8 mouse cellular contexts compared by ENCODE assay signal in genomic region chr16:31458229-31458918, GRCm38 (mm10). TPM values are rescaled to one million over a fixed set of nuclear protein-coding genes. Genes with fewer than 3 reads are reported as not detected.
DNase-seq lines count a peak whose midpoint lies in the region; ATAC-seq and TF ChIP-seq lines count a peak whose summit lies in the region.

No protein-coding gene starts in this region.

- H3K27me3 ChIP-seq in kidney, adult 2 months (replicated peaks; ENCODE audit: control insufficient read depth, insufficient read depth, low read length) = no peaks in the 10 kb centered on the region
- H3K27me3 ChIP-seq in limb, embryonic 13.5 days = peaks cover 3% of the 10 kb centered on the region; the same call in 1 of the 2 replicates
- no peaks in the 10 kb centered on the region for H3K27me3 ChIP-seq in midbrain, embryonic 14.5 days (ENCODE audit: control insufficient read depth, insufficient read depth, low read length)
- H3K27me3 ChIP-seq in spleen, adult 2 months (ENCODE audit: control insufficient read depth, insufficient read depth, low read length) = no peaks in the 10 kb centered on the region

- no peak for ATAC-seq in CD4-positive, CD25-positive, alpha-beta regulatory T cell, adult 4 months
- ATAC-seq in limb, embryonic 13.5 days (ENCODE audit: low FRiP score, low read depth) = peak; percentile 80
- ATAC-seq in midbrain, embryonic 14.5 days (ENCODE audit: low FRiP score, low TSS enrichment) = peak; percentile 82

- peak; percentile 81 for TF ChIP-seq CTCF in kidney, adult 2 months (conservative IDR thresholded peaks at IDR 0.05; ENCODE audit: insufficient read depth, insufficient read length, low read depth, low read length)
- TF ChIP-seq CTCF in spleen, adult 2 months (IDR thresholded peaks at IDR 0.05; ENCODE audit: extremely low read depth, insufficient read depth, insufficient read length, insufficient replicate concordance) = peak; percentile 92

- no peaks in the 10 kb centered on the region for H3K36me3 ChIP-seq in kidney, adult 2 months (ENCODE audit: control insufficient read depth, insufficient read depth, low read length)
- no peaks in the 10 kb centered on the region for H3K36me3 ChIP-seq in limb, embryonic 13.5 days
- peaks cover 33% of the 10 kb centered on the region for H3K36me3 ChIP-seq in midbrain, embryonic 14.5 days (ENCODE audit: control insufficient read depth, insufficient read depth, low read length)
- no peaks in the 10 kb centered on the region for H3K36me3 ChIP-seq in spleen, adult 2 months (ENCODE audit: control insufficient read depth, insufficient read depth, low read length)

- peak overlapping the region; percentile 74 for H3K9ac ChIP-seq in limb, embryonic 13.5 days
- H3K9ac ChIP-seq in midbrain, embryonic 14.5 days (replicated peaks; ENCODE audit: low read length) = peak overlapping the region; percentile 60

- peak overlapping the region; percentile 13; the same call in 1 of the 2 replicates for H3K4me3 ChIP-seq in kidney, adult 2 months (ENCODE audit: insufficient read depth, low read depth, low read length)
- peak overlapping the region; percentile 43 for H3K4me3 ChIP-seq in limb, embryonic 13.5 days
- peak overlapping the region; percentile 35 for H3K4me3 ChIP-seq in midbrain, embryonic 14.5 days (replicated peaks; ENCODE audit: low read depth, low read length)
- no peak overlapping the region for H3K4me3 ChIP-seq in spleen, adult 2 months (ENCODE audit: extremely low read depth, insufficient read depth, insufficient read length)

- H3K4me1 ChIP-seq in kidney, adult 2 months (ENCODE audit: control insufficient read depth, insufficient read depth, low read length) = peaks cover 17% of the 10 kb centered on the region
- H3K4me1 ChIP-seq in limb, embryonic 13.5 days = peaks cover 16% of the 10 kb centered on the region
- H3K4me1 ChIP-seq in midbrain, embryonic 14.5 days (ENCODE audit: control insufficient read depth, insufficient read depth, low read length) = 0 out of 2 replicates have a peak, but pooled peaks cover 4% of the 10 kb centered on the region
- H3K4me1 ChIP-seq in spleen, adult 2 months (ENCODE audit: control insufficient read depth, insufficient read depth, insufficient read length) = no peaks in the 10 kb centered on the region

- DNase-seq in CD4-positive, CD25-positive, alpha-beta regulatory T cell, adult 2 months (ENCODE audit: low read depth, low spot score) = peak; percentile 70
- DNase-seq in embryo, embryonic 10 days (ENCODE audit: low spot score) = peak; percentile 93
- peak; percentile 68 to 75 for DNase-seq in gastrocnemius, postnatal 4 days (ENCODE audit: low spot score in 2 of 2)
- peak; percentile 70 for DNase-seq in kidney, adult 2 months
- peak; percentile 95 for DNase-seq in midbrain, embryonic 14.5 days
- DNase-seq in spleen, adult 2 months (ENCODE audit: low read depth in 1 of 2, low spot score in 2 of 2) = peak; percentile 9 to 61

- peak overlapping the region; percentile 68 for H3K4me2 ChIP-seq in limb, embryonic 13.5 days (replicated peaks)
- H3K4me2 ChIP-seq in midbrain, embryonic 14.5 days (ENCODE audit: low read length) = peak overlapping the region; percentile 66

- WGBS in kidney, adult 2 months = 13% methylated on average over 17 of the region's 17 CpGs
- WGBS in limb, embryonic 13.5 days = under 1% methylated on average over 17 of the region's 17 CpGs
- 2% methylated on average over 17 of the region's 17 CpGs for WGBS in midbrain, embryonic 14.5 days
- 11% methylated on average over 17 of the region's 17 CpGs for WGBS in spleen, adult 2 months

- TF ChIP-seq POLR2A in kidney, adult 2 months (IDR thresholded peaks at IDR 0.05; ENCODE audit: low read depth, low read length) = no peak
- TF ChIP-seq POLR2A in spleen, adult 2 months (IDR thresholded peaks at IDR 0.05; ENCODE audit: low read depth, low read length) = no peak

- H3K9me3 ChIP-seq in limb, embryonic 13.5 days = no peaks in the 10 kb centered on the region
- no peaks in the 10 kb centered on the region for H3K9me3 ChIP-seq in midbrain, embryonic 14.5 days (ENCODE audit: control insufficient read depth, low read length)

- H3K27ac ChIP-seq in kidney, adult 2 months (ENCODE audit: insufficient read depth, low read depth, low read length) = no peak overlapping the region
- H3K27ac ChIP-seq in limb, embryonic 13.5 days = peak overlapping the region; percentile 78
- peak overlapping the region; percentile 49; the same call in 1 of the 2 replicates for H3K27ac ChIP-seq in midbrain, embryonic 14.5 days (replicated peaks; ENCODE audit: low read depth, low read length)
- no peak overlapping the region for H3K27ac ChIP-seq in spleen, adult 2 months (ENCODE audit: insufficient read depth, low read length)

RNA-seq across cellular contexts. Expression of gene Bdh1, which starts 36.3 kb away (rescaled TPM):
- 10 to 100 TPM; 19.9 to 38.0 TPM for polyA plus RNA-seq in CD4-positive, CD25-positive, alpha-beta regulatory T cell, adult 4 months (2017; shearing (Covaris generic))
- total RNA-seq in gastrocnemius, postnatal 4 days (2021) = 1 to 10 TPM; 1.8 to 2.9 TPM
- 197 and 276 TPM in 2 replicates for polyA plus RNA-seq in kidney, adult 2 months (2012; rRNA removed)
- 22.3 and 25.0 TPM in 2 replicates for polyA plus RNA-seq in limb, embryonic 13.5 days (2015; fragmentation: Nextera tagmentation; extraction: Ambion mirVana)
- 76.5 and 125 TPM in 2 replicates for polyA plus RNA-seq in midbrain, embryonic 14.5 days (2014; fragmentation: Nextera tagmentation; extraction: Ambion mirVana)
- 10.9 and 11.1 TPM in 2 replicates for polyA plus RNA-seq in spleen, adult 2 months (2012; rRNA removed)

Comparison
In these comparisons a context has a peak if more than half of its experiments do, and no peak if none do; other contexts are left out.
1. DNase-seq: peak in every context shown above with its lines; median percentile 95 in midbrain, embryonic 14.5 days; 93 in embryo, embryonic 10 days; 72 in gastrocnemius, postnatal 4 days; 70 in CD4-positive, CD25-positive, alpha-beta regulatory T cell, adult 2 months; 70 in kidney, adult 2 months; 35 in spleen, adult 2 months.
2. H3K27ac ChIP-seq: peak in limb, embryonic 13.5 days (single experiment) and midbrain, embryonic 14.5 days (single experiment); none in kidney, adult 2 months (single experiment) and spleen, adult 2 months (single experiment).